Mouse (Mus musculus): ENCODE results near the gene Arhgef12. TPM values are rescaled to one million over a fixed set of nuclear protein-coding genes. Genes with fewer than 3 reads are reported as not detected.

Gene Arhgef12
- total and polyA plus RNA-seq, 3 experiments: 11.8 to 33.5 (median 14.7) TPM

GRCm38 (mm10) chr9:43127101-43127787, 20.2 kb upstream of the Arhgef12 start:
- Histone ChIP-seq H3K27ac (ENCODE audit: control insufficient read depth, low read depth, low read length) (no peak overlapping the region), H3K4me1 (ENCODE audit: control insufficient read depth in 1 of 2, insufficient read depth in 2 of 2, low read length in 2 of 2) (peaks cover 0 to 7% of the 10 kb centered on the region in 2 experiments; a peak in 1 of 4 replicates), H3K9ac (ENCODE audit: control insufficient read depth, low read depth, low read length, poor library complexity, severe bottlenecking) (no peak overlapping the region), H3K36me3 (ENCODE audit: control insufficient read depth in 1 of 2, insufficient read depth in 2 of 2, low read length in 2 of 2) (peaks cover 0 to 4% of the 10 kb centered on the region in 2 experiments; a peak in 2 of 4 replicates), H3K4me3 (ENCODE audit: control insufficient read depth in 1 of 2, insufficient read depth in 1 of 2, low read depth in 2 of 2, low read length in 2 of 2) (no peak overlapping the region), H3K9me3 (replicated peaks; ENCODE audit: insufficient read depth, low read length) (no peaks in the 10 kb centered on the region), H3K79me2 (ENCODE audit: control insufficient read depth, insufficient read depth, low read length, poor library complexity) (no peaks in the 10 kb centered on the region), H3K27me3 (ENCODE audit: control insufficient read depth in 1 of 2, insufficient read depth in 2 of 2, low read length in 2 of 2) (peaks cover 0 to 2% of the 10 kb centered on the region in 2 experiments; a peak in 3 of 4 replicates)
- DNase-seq (ENCODE audit: low read depth, low spot score): no peak
- TF ChIP-seq TBP (IDR thresholded peaks at IDR 0.05; ENCODE audit: low read depth, low read length): no peak
- TF ChIP-seq RCOR1 (IDR thresholded peaks at IDR 0.05; ENCODE audit: low read depth, low read length): no peak
- TF ChIP-seq KAT2A (conservative IDR thresholded peaks at IDR 0.05; ENCODE audit: low read depth, low read length): no peak
- no peak for TF ChIP-seq ZNF384 (IDR thresholded peaks at IDR 0.05; ENCODE audit: low read depth, low read length)
- no peak for TF ChIP-seq MAFK (IDR thresholded peaks at IDR 0.05; ENCODE audit: borderline replicate concordance, low read depth, low read length)
- no peak for TF ChIP-seq SMC3 (IDR thresholded peaks at IDR 0.05; ENCODE audit: low read depth, low read length)
- TF ChIP-seq MAZ (IDR thresholded peaks at IDR 0.05; ENCODE audit: low read depth, low read length): no peak
- TF ChIP-seq ZC3H11A (IDR thresholded peaks at IDR 0.05; ENCODE audit: low read depth, low read length): no peak
- no peak for TF ChIP-seq MYB (IDR thresholded peaks at IDR 0.05; ENCODE audit: low read depth, low read length)
- no peak for TF ChIP-seq ELF1 (IDR thresholded peaks at IDR 0.05; ENCODE audit: low read depth, low read length)

GRCm38 (mm10) chr9:43122379-43122778, 15.3 kb upstream of the Arhgef12 start:
- H3K36me3 ChIP-seq (ENCODE audit: control insufficient read depth in 1 of 2, insufficient read depth in 2 of 2, low read length in 2 of 2): peaks cover 0 to 1% of the 10 kb centered on the region in 2 experiments; a peak in 2 of 4 replicates
- no peaks in the 10 kb centered on the region for H3K4me1 ChIP-seq (ENCODE audit: control insufficient read depth in 1 of 2, insufficient read depth in 2 of 2, low read length in 2 of 2)
- DNase-seq (ENCODE audit: low read depth, low spot score): peak; percentile 44
- no peak overlapping the region for H3K9ac ChIP-seq (ENCODE audit: control insufficient read depth, low read depth, low read length, poor library complexity, severe bottlenecking)
- H3K79me2 ChIP-seq (ENCODE audit: control insufficient read depth, insufficient read depth, low read length, poor library complexity): no peaks in the 10 kb centered on the region
- no peak overlapping the region for H3K27ac ChIP-seq (ENCODE audit: control insufficient read depth, low read depth, low read length)
- peaks cover 0 to 2% of the 10 kb centered on the region in 2 experiments; a peak in 3 of 4 replicates for H3K27me3 ChIP-seq (ENCODE audit: control insufficient read depth in 1 of 2, insufficient read depth in 2 of 2, low read length in 2 of 2)
- no peak for TF ChIP-seq POLR2AphosphoS5 (IDR thresholded peaks at IDR 0.05; ENCODE audit: borderline replicate concordance, low read depth, low read length)
- TF ChIP-seq POLR2A (IDR thresholded peaks at IDR 0.05; ENCODE audit: control insufficient read depth in 1 of 2, insufficient read depth in 1 of 2, low read depth in 1 of 2, low read length in 2 of 2, poor library complexity in 1 of 2): no peak
- TF ChIP-seq CTCF (IDR thresholded peaks at IDR 0.05 in 2 of 3, conservative IDR thresholded peaks at IDR 0.05 in 1 of 3; ENCODE audit: control insufficient read depth in 1 of 3, insufficient read depth in 1 of 3, low read depth in 2 of 3, low read length in 3 of 3, poor library complexity in 1 of 3, severe bottlenecking in 1 of 3): peak; percentile 23 to 52 (median 33); a peak in 4 of 6 replicates
- TF ChIP-seq RAD21 (IDR thresholded peaks at IDR 0.05; ENCODE audit: low read depth, low read length): peak; percentile 41
- peak; percentile 48 for TF ChIP-seq SMC3 (IDR thresholded peaks at IDR 0.05; ENCODE audit: low read depth, low read length)
- no peak for TF ChIP-seq MAZ (IDR thresholded peaks at IDR 0.05; ENCODE audit: low read depth, low read length)
- no peak for TF ChIP-seq ETS1 (IDR thresholded peaks at IDR 0.05; ENCODE audit: low read depth, low read length)
- no peaks in the 10 kb centered on the region for H3K9me3 ChIP-seq (replicated peaks; ENCODE audit: insufficient read depth, low read length)
- no peak overlapping the region for H3K4me3 ChIP-seq (ENCODE audit: control insufficient read depth in 1 of 2, insufficient read depth in 1 of 2, low read depth in 2 of 2, low read length in 2 of 2)

Data from MEL (cell line).